Mouse (Mus musculus) MEL (cell line): ENCODE measurements around the gene Plxdc2. TPM values are rescaled to one million over a fixed set of nuclear protein-coding genes. Genes with fewer than 3 reads are reported as not detected.

Experiments used
- DNase-seq: peaks from one replicate; pipeline ENCODE4 v3.0.0; 2011; ENCODE audit warnings: low read depth, low spot score
- H3K27ac ChIP-seq: 2 replicates; pipeline ENCODE4 v1.5.1; 2012; ENCODE audit warnings: low read depth, mild to moderate bottlenecking, control low read depth, low read length, moderate library complexity; ENCODE audit not compliant: control insufficient read depth
- H3K27me3 ChIP-seq, 2 experiments: fragments of 150-350 bp in 1 of 2; sonication (generic) in 1 of 2; 2 replicates each; pipeline ENCODE4 v1.6.1; 2012; ENCODE audit warnings: low read length in 2 of 2, mild to moderate bottlenecking in 2 of 2, improper control_type of control experiment in 1 of 2, moderate library complexity in 1 of 2; ENCODE audit not compliant: insufficient read depth in 2 of 2, control insufficient read depth in 1 of 2
- H3K36me3 ChIP-seq, 2 experiments: 2 replicates each; pipeline ENCODE4 v1.6.1; 2012 to 2014; ENCODE audit warnings: low read length in 2 of 2, improper control_type of control experiment in 1 of 2, inconsistent platforms in 1 of 2, mild to moderate bottlenecking in 1 of 2; ENCODE audit not compliant: insufficient read depth in 2 of 2, control insufficient read depth in 1 of 2
- H3K4me1 ChIP-seq, 2 experiments: fragments of 150-350 bp in 1 of 2; sonication (generic) in 1 of 2; 2 replicates each; pipeline ENCODE4 v1.6.1; 2012; ENCODE audit warnings: low read length in 2 of 2, improper control_type of control experiment in 1 of 2, mild to moderate bottlenecking in 1 of 2; ENCODE audit not compliant: insufficient read depth in 2 of 2, control insufficient read depth in 1 of 2
- H3K4me3 ChIP-seq, 2 experiments: fragments of 150-350 bp in 1 of 2; sonication (generic) in 1 of 2; 2 replicates each; pipeline ENCODE4 v1.5.1; 2012; ENCODE audit warnings: low read depth in 2 of 2, low read length in 2 of 2, mild to moderate bottlenecking in 2 of 2, moderate library complexity in 2 of 2, control low read depth in 1 of 2, improper control_type of control experiment in 1 of 2; ENCODE audit not compliant: control insufficient read depth in 1 of 2, insufficient read depth in 1 of 2
- H3K79me2 ChIP-seq: 2 replicates; pipeline ENCODE4 v1.6.1; 2012; ENCODE audit warnings: mild to moderate bottlenecking, low read length, moderate library complexity; ENCODE audit not compliant: control insufficient read depth, poor library complexity, insufficient read depth
- H3K9ac ChIP-seq: 2 replicates; pipeline ENCODE4 v1.6.1; 2012; ENCODE audit warnings: low read depth, mild to moderate bottlenecking, control low read depth, low read length, moderate library complexity; ENCODE audit not compliant: control insufficient read depth, poor library complexity, severe bottlenecking
- H3K9me3 ChIP-seq: fragments of 150-350 bp; sonication (generic); replicated peaks from 2 replicates; pipeline ENCODE4 v1.6.1; 2012; ENCODE audit warnings: mild to moderate bottlenecking, low read length, improper control_type of control experiment, moderate library complexity; ENCODE audit not compliant: insufficient read depth
- CHD1 ChIP-seq: IDR thresholded peaks from 2 replicates; pipeline ENCODE4 v1.6.1; 2012; ENCODE audit warnings: low read depth, mild to moderate bottlenecking, inconsistent platforms, low read length, improper control_type of control experiment
- CTCF ChIP-seq, 3 experiments: IDR thresholded peaks in 2 of 3; conservative IDR thresholded peaks in 1 of 3; 2 replicates each; pipeline ENCODE4 v1.5.1; 2011 to 2012; ENCODE audit warnings: low read length in 3 of 3, low read depth in 2 of 3, mild to moderate bottlenecking in 2 of 3, improper control_type of control experiment in 1 of 3, inconsistent platforms in 1 of 3, mixed read lengths in 1 of 3, moderate library complexity in 1 of 3; ENCODE audit not compliant: control insufficient read depth in 1 of 3, insufficient read depth in 1 of 3, poor library complexity in 1 of 3, severe bottlenecking in 1 of 3
- E2F4 ChIP-seq: IDR thresholded peaks from 2 replicates; pipeline ENCODE4 v1.6.1; 2011; ENCODE audit warnings: low read depth, low read length, improper control_type of control experiment, borderline replicate concordance
- ETS1 ChIP-seq: IDR thresholded peaks from 2 replicates; pipeline ENCODE4 v1.6.1; 2012; ENCODE audit warnings: low read depth, mild to moderate bottlenecking, inconsistent platforms, low read length, improper control_type of control experiment, moderate library complexity
- GABPA ChIP-seq: IDR thresholded peaks from 2 replicates; pipeline ENCODE4 v1.6.1; 2012; ENCODE audit warnings: low read depth, mild to moderate bottlenecking, inconsistent platforms, low read length, improper control_type of control experiment, moderate library complexity
- GATA1 ChIP-seq: IDR thresholded peaks from 2 replicates; pipeline ENCODE4 v1.6.1; 2011; ENCODE audit warnings: low read depth, low read length, improper control_type of control experiment
- KAT2A ChIP-seq: conservative IDR thresholded peaks from 2 replicates; pipeline ENCODE4 v1.6.1; 2012; ENCODE audit warnings: low read depth, low read length, improper control_type of control experiment, inconsistent platforms
- MAX ChIP-seq: IDR thresholded peaks from 2 replicates; pipeline ENCODE4 v1.6.1; 2011; ENCODE audit warnings: low read length, improper control_type of control experiment
- MAZ ChIP-seq: IDR thresholded peaks from 2 replicates; pipeline ENCODE4 v1.6.1; 2012; ENCODE audit warnings: low read depth, mild to moderate bottlenecking, inconsistent platforms, low read length, improper control_type of control experiment
- MEF2A ChIP-seq: IDR thresholded peaks from 2 replicates; pipeline ENCODE4 v1.6.1; 2014; ENCODE audit warnings: low read depth, mild to moderate bottlenecking, inconsistent platforms, low read length, improper control_type of control experiment; ENCODE audit not compliant: poor library complexity, insufficient replicate concordance, severe bottlenecking; ENCODE audit errors: extremely low read depth
- MXI1 ChIP-seq: IDR thresholded peaks from 2 replicates; pipeline ENCODE4 v1.6.1; 2011; ENCODE audit warnings: mild to moderate bottlenecking, low read depth, low read length, improper control_type of control experiment
- MYC ChIP-seq: IDR thresholded peaks from 2 replicates; pipeline ENCODE4 v1.6.1; 2011; ENCODE audit warnings: low read depth, mild to moderate bottlenecking, low read length, improper control_type of control experiment, moderate library complexity
- NELFE ChIP-seq: IDR thresholded peaks from 2 replicates; pipeline ENCODE4 v1.6.1; 2011; ENCODE audit warnings: low read depth, low read length, improper control_type of control experiment
- RCOR1 ChIP-seq: IDR thresholded peaks from 2 replicates; pipeline ENCODE4 v1.6.1; 2012; ENCODE audit warnings: low read depth, mild to moderate bottlenecking, inconsistent platforms, low read length, improper control_type of control experiment
- SIN3A ChIP-seq: IDR thresholded peaks from 2 replicates; pipeline ENCODE4 v1.6.1; 2012; ENCODE audit warnings: low read length, improper control_type of control experiment, inconsistent platforms
- TBP ChIP-seq: IDR thresholded peaks from 2 replicates; pipeline ENCODE4 v1.8.0; 2011; ENCODE audit warnings: low read depth, low read length, improper control_type of control experiment
- TCF12 ChIP-seq: IDR thresholded peaks from 2 replicates; pipeline ENCODE4 v1.6.1; 2014; ENCODE audit warnings: low read depth, mild to moderate bottlenecking, inconsistent platforms, low read length, improper control_type of control experiment, moderate library complexity
- USF1 ChIP-seq: IDR thresholded peaks from 2 replicates; pipeline ENCODE4 v1.6.1; 2014; ENCODE audit warnings: low read depth, mild to moderate bottlenecking, inconsistent platforms, low read length, improper control_type of control experiment, moderate library complexity
- ZMIZ1 ChIP-seq: IDR thresholded peaks from 2 replicates; pipeline ENCODE4 v1.6.1; 2012; ENCODE audit warnings: low read depth, mild to moderate bottlenecking, inconsistent platforms, low read length, improper control_type of control experiment, moderate library complexity
- polyA plus RNA-seq, 2 experiments: library from polyadenylated mRNA; stranded (reverse) in 1 of 2; unstranded in 1 of 2; fragments of >175 nt in 1 of 2; fragments of >200 nt in 1 of 2; gene quantifications; 2 replicates each; pipeline versions ENCODE4 v1.2.1 to v1.2.4; 2012; ENCODE audit warnings: low replicate concordance in 2 of 2, low read depth in 1 of 2; ENCODE audit not compliant: insufficient read length in 2 of 2, insufficient read depth in 1 of 2, missing spikeins in 1 of 2
- total RNA-seq: library from RNA; depleted of rRNA; stranded (reverse); fragments of 300-350 nt; gene quantifications from 2 replicates; pipeline ENCODE4 v1.2.3, GENCODE M21; 2012

Gene Plxdc2
- total and polyA plus RNA-seq, 3 experiments = not detected

DNA sequence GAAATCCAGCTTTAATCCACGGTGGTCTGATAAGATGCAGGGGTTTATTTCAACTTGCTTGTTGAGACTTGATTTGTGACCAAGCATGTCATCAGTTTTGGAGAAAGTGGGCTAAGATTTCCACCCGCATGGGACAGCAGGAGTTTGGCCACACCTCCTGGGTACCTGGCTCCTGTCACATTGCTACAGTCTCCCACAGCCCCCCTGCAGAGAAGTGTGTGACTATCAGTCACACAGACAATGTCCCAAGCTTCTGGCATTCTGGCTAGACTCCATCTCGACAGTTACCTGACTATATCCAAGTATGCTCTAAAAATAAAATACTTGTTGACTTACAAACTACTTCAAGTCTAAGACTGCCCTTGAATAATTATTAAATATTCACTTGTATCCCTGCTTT, 185.1 kb downstream of the Plxdc2 start:
- Histone ChIP-seq H3K27ac (no peak overlapping the region), H3K36me3 (no peaks in the 10 kb centered on the region)
- TF ChIP-seq MAZ = no peak
- TF ChIP-seq GABPA = no peak
- TF ChIP-seq MAX = no peak
- no peak for TF ChIP-seq GATA1
- no peak for TF ChIP-seq E2F4
- no peak for TF ChIP-seq ETS1
- TF ChIP-seq USF1 = no peak
- TF ChIP-seq SIN3A = no peak
- TF ChIP-seq CHD1 = no peak
- TF ChIP-seq ZMIZ1 = no peak
- no peak for TF ChIP-seq KAT2A
- no peak for TF ChIP-seq MEF2A

DNA sequence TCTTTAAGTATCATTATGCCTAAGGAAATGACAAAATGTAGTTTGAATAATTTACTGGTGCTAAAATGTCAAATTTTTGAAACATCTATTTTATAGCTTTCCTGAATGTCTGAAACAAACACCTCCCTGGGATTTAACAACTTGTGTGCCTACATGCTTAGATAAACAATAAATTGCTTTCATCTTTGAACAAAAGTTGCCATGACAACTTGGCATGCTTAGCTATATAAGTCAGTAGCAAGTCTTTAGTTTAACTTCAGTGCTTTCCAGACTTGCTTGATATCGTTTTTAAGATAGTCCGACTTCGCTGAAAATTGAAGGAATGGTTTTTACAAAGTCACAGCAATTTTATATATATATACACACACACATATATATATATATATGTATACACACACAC, 189.1 kb downstream of the Plxdc2 start:
- no peak for DNase-seq
- TF ChIP-seq RCOR1 (no peak), TBP (no peak), MAX (no peak), MEF2A (no peak), MYC (no peak), MXI1 (no peak), E2F4 (no peak), ZMIZ1 (no peak), CTCF (IDR thresholded peaks at IDR 0.05 in 2 of 3, conservative IDR thresholded peaks at IDR 0.05 in 1 of 3; ENCODE audit: control insufficient read depth in 1 of 3, insufficient read depth in 1 of 3, low read depth in 2 of 3, low read length in 3 of 3, poor library complexity in 1 of 3, severe bottlenecking in 1 of 3) (no peak), NELFE (no peak), GATA1 (no peak), TCF12 (no peak), GABPA (no peak)
- H3K27me3 ChIP-seq = 0 out of 4 replicates have a peak, but pooled peaks cover 0 to 1% of the 10 kb centered on the region in 2 experiments
- H3K79me2 ChIP-seq = no peaks in the 10 kb centered on the region
- H3K4me1 ChIP-seq = no peaks in the 10 kb centered on the region
- H3K9ac ChIP-seq = no peak overlapping the region
- no peaks in the 10 kb centered on the region for H3K9me3 ChIP-seq
- no peak overlapping the region for H3K4me3 ChIP-seq
- H3K27ac ChIP-seq = no peak overlapping the region
- no peaks in the 10 kb centered on the region for H3K36me3 ChIP-seq

More for the DNA sequence above, 185.1 kb downstream of the Plxdc2 start:
- H3K4me1 ChIP-seq = no peaks in the 10 kb centered on the region
- H3K79me2 ChIP-seq = no peaks in the 10 kb centered on the region
- H3K27me3 ChIP-seq = 0 out of 4 replicates have a peak, but pooled peaks cover 0 to 1% of the 10 kb centered on the region in 2 experiments
- H3K9me3 ChIP-seq = no peaks in the 10 kb centered on the region
- H3K9ac ChIP-seq = no peak overlapping the region
- no peak overlapping the region for H3K4me3 ChIP-seq
- DNase-seq = no peak
